Mouse (Mus musculus) megakaryocyte, embryonic 14.5 days (primary cell): ENCODE measurements around the gene Arhgdig.

Experiments used
- FLI1 ChIP-seq: IDR thresholded peaks from 2 replicates; pipeline ENCODE4 v1.6.1; 2012; ENCODE audit warnings: low read length, inconsistent platforms, mixed read lengths
- GATA1 ChIP-seq: IDR thresholded peaks from 3 replicates; pipeline ENCODE4 v1.6.1; 2012; ENCODE audit warnings: mixed read lengths, low read length, inconsistent platforms, borderline replicate concordance

DNA sequence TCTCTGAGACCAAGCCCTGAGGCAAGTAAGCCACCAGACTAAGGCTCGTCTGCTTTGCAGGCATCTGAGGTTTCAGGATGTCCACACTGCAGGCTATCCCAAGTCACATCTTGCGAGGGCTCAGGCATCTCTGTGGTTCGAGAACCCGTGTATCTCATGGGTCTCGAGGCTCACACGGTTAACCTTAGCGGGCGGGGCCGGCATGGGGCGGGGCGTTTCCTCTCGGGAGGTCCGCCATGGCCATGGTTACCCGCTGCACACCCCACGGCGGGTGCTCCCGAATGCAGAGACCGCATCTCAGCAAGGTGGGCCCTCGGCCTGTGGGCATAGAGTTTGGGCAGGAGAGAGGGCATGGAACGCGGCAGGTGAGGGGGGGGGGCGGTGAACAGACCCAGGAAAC lies 4.8 kb downstream of the Arhgdig start, which contains the start of gene Rgs11:
- TF ChIP-seq FLI1: no peak
- no peak for TF ChIP-seq GATA1
